Mouse (Mus musculus) heart, embryonic 14.5 days (tissue): ENCODE data around the gene Insyn1. TPM values are rescaled to one million over a fixed set of nuclear protein-coding genes. Genes with fewer than 3 reads are reported as not detected.

ENCODE experiments used
- ATAC-seq: fragments of 200-750 bp; cut with Nextera tagmentation; 2 replicates; pipeline ENCODE4 v1.8.0; 2017; ENCODE audit warnings: low read depth, moderate TSS enrichment; ENCODE audit not compliant: insufficient number of reproducible peaks, insufficient read depth, low FRiP score
- H3K27ac ChIP-seq, 2 experiments: fragments of 200-500 bp in 1 of 2; fragments of 300-500 bp in 1 of 2; sonication (generic) in 1 of 2; replicated peaks in 1 of 2; 2 replicates each; pipeline ENCODE4 v1.5.1; 2012 to 2014; ENCODE audit warnings: low read depth in 2 of 2, low read length in 2 of 2, control low read depth in 1 of 2, mild to moderate bottlenecking in 1 of 2, mixed read lengths in 1 of 2; ENCODE audit not compliant: control insufficient read depth in 1 of 2, insufficient read depth in 1 of 2
- H3K27me3 ChIP-seq: fragments of 300-500 bp; sonication (generic); 2 replicates; pipeline ENCODE4 v1.6.1; 2014; ENCODE audit warnings: mild to moderate bottlenecking, low read length, control low read depth; ENCODE audit not compliant: control insufficient read depth, insufficient read depth
- H3K36me3 ChIP-seq: fragments of 300-500 bp; sonication (generic); 2 replicates; pipeline ENCODE4 v1.6.1; 2014; ENCODE audit warnings: mild to moderate bottlenecking, control low read depth, low read length, mixed read lengths; ENCODE audit not compliant: control insufficient read depth, insufficient read depth
- H3K4me1 ChIP-seq, 2 experiments: fragments of 200-500 bp in 1 of 2; fragments of 300-500 bp in 1 of 2; sonication (generic) in 1 of 2; 2 replicates each; pipeline ENCODE4 v1.6.1; 2012 to 2014; ENCODE audit warnings: low read length in 2 of 2, control low read depth in 1 of 2, mixed read lengths in 1 of 2; ENCODE audit not compliant: control insufficient read depth in 2 of 2, insufficient read depth in 2 of 2
- H3K4me2 ChIP-seq: fragments of 300-500 bp; sonication (generic); 2 replicates; pipeline ENCODE4 v1.6.1; 2014; ENCODE audit warnings: mild to moderate bottlenecking, low read length
- H3K4me3 ChIP-seq, 2 experiments: fragments of 200-500 bp in 1 of 2; fragments of 300-500 bp in 1 of 2; sonication (generic) in 1 of 2; 2 replicates each; pipeline ENCODE4 v1.5.1; 2012 to 2014; ENCODE audit warnings: low read length in 2 of 2, mild to moderate bottlenecking in 2 of 2, control low read depth in 1 of 2, low read depth in 1 of 2, moderate library complexity in 1 of 2; ENCODE audit not compliant: control insufficient read depth in 1 of 2, insufficient read depth in 1 of 2
- H3K9ac ChIP-seq: fragments of 300-500 bp; sonication (generic); 2 replicates; pipeline ENCODE4 v1.6.1; 2014; ENCODE audit warnings: mild to moderate bottlenecking, low read length
- H3K9me3 ChIP-seq: fragments of 300-500 bp; sonication (generic); 2 replicates; pipeline ENCODE4 v1.6.1; 2016; ENCODE audit warnings: low read length, control low read depth; ENCODE audit not compliant: control insufficient read depth
- WGBS: fragments of 180-500 bp; shearing (Covaris S2); extraction: QIAGEN DNeasy Blood & Tissue Kit; methylation state at CpG from one replicate; pipeline ENCODE4 v1.1.7; 2014; 5-methylcytosine and 5-hydroxymethylcytosine counted together
- polyA plus RNA-seq: library from polyadenylated mRNA; unstranded; fragments of >200 nt; fragmentation: Nextera tagmentation; extraction: Ambion mirVana; gene quantifications from 2 replicates; pipeline ENCODE4 v1.2.1, GENCODE M21; 2014

Insyn1 gene
- polyA plus RNA-seq, 1 experiment from 2014 or later, result 1.8 TPM

- 73% methylated on average over 3 of the region's 3 CpGs for WGBS
- H3K27me3 ChIP-seq, result no peaks in the 10 kb centered on the region
- no peak for ATAC-seq
- no peak overlapping the region for H3K9ac ChIP-seq
- H3K27ac ChIP-seq, result no peak overlapping the region
- H3K36me3 ChIP-seq, result peaks cover 51% of the 10 kb centered on the region
- peaks cover 8 to 15% of the 10 kb centered on the region in 2 experiments for H3K4me1 ChIP-seq
- H3K4me2 ChIP-seq, result no peak overlapping the region
- no peak overlapping the region for H3K4me3 ChIP-seq
- H3K9me3 ChIP-seq, result no peaks in the 10 kb centered on the region
Measured at GRCm38 (mm10) chr9:58537774-58538173, 49.4 kb downstream of the Insyn1 start.

GRCm38 (mm10) chr9:58539886-58540285 lies 51.5 kb downstream of the Insyn1 start:
- no peak overlapping the region for H3K9ac ChIP-seq
- H3K4me1 ChIP-seq, result peaks cover 8 to 17% of the 10 kb centered on the region in 2 experiments
- no peaks in the 10 kb centered on the region for H3K9me3 ChIP-seq
- peaks cover 35% of the 10 kb centered on the region for H3K36me3 ChIP-seq
- 50% methylated on average over 5 of the region's 5 CpGs for WGBS
- no peak overlapping the region for H3K4me2 ChIP-seq
- no peak overlapping the region for H3K4me3 ChIP-seq
- ATAC-seq, result no peak
- no peaks in the 10 kb centered on the region for H3K27me3 ChIP-seq
- H3K27ac ChIP-seq, result no peak overlapping the region

GRCm38 (mm10) chr9:58541895-58542338 lies 53.5 kb downstream of the Insyn1 start:
- WGBS, result 28% methylated on average over 6 of the region's 6 CpGs
- Histone ChIP-seq H3K4me2 (no peak overlapping the region), H3K4me3 (no peak overlapping the region), H3K4me1 (peaks cover 8 to 26% of the 10 kb centered on the region in 2 experiments), H3K36me3 (peaks cover 30% of the 10 kb centered on the region), H3K27me3 (no peaks in the 10 kb centered on the region), H3K27ac (peak overlapping the region; percentile 41 to 51), H3K9me3 (no peaks in the 10 kb centered on the region), H3K9ac (no peak overlapping the region)
- peak; percentile 61 for ATAC-seq

- no peak for ATAC-seq
- Histone ChIP-seq H3K27me3 (no peaks in the 10 kb centered on the region), H3K36me3 (0 out of 2 replicates have a peak, but pooled peaks cover 12% of the 10 kb centered on the region), H3K4me3 (peak overlapping the region; percentile 22 to 27; a peak in 2 of 4 replicates), H3K4me2 (peak overlapping the region; percentile 59), H3K9ac (peak overlapping the region; percentile 57), H3K9me3 (no peaks in the 10 kb centered on the region), H3K4me1 (peaks cover 8 to 26% of the 10 kb centered on the region in 2 experiments), H3K27ac (no peak overlapping the region; a peak in 1 of 4 replicates)
- 27% methylated on average over 4 of the region's 4 CpGs for WGBS
Measured at GRCm38 (mm10) chr9:58544879-58545324, 56.5 kb downstream of the Insyn1 start.

- no peak overlapping the region for H3K27ac ChIP-seq
- 0 out of 2 replicates have a peak, but pooled peaks cover 8% of the 10 kb centered on the region for H3K36me3 ChIP-seq
- no peaks in the 10 kb centered on the region for H3K27me3 ChIP-seq
- 49% methylated on average over 6 of the region's 6 CpGs for WGBS
- no peak overlapping the region; a peak in 1 of 4 replicates for H3K4me3 ChIP-seq
- peak overlapping the region; percentile 59 for H3K4me2 ChIP-seq
- no peaks in the 10 kb centered on the region for H3K9me3 ChIP-seq
- peak overlapping the region; percentile 57; the same call in 1 of the 2 replicates for H3K9ac ChIP-seq
- peaks cover 8 to 26% of the 10 kb centered on the region in 2 experiments for H3K4me1 ChIP-seq
- ATAC-seq, result no peak
Measured at GRCm38 (mm10) chr9:58545428-58545827, 57.0 kb downstream of the Insyn1 start.

GRCm38 (mm10) chr9:58546630-58547360 lies 58.4 kb downstream of the Insyn1 start:
- 73% methylated on average over 11 of the region's 11 CpGs for WGBS
- Histone ChIP-seq H3K27me3 (no peaks in the 10 kb centered on the region), H3K4me1 (peaks cover 8 to 17% of the 10 kb centered on the region in 2 experiments), H3K9ac (no peak overlapping the region), H3K4me2 (no peak overlapping the region), H3K9me3 (no peaks in the 10 kb centered on the region), H3K36me3 (0 out of 2 replicates have a peak, but pooled peaks cover 5% of the 10 kb centered on the region), H3K4me3 (no peak overlapping the region), H3K27ac (no peak overlapping the region)
- ATAC-seq, result no peak

- Histone ChIP-seq H3K36me3 (0 out of 2 replicates have a peak, but pooled peaks cover 5% of the 10 kb centered on the region), H3K4me1 (peaks cover 7 to 13% of the 10 kb centered on the region in 2 experiments; a peak in 3 of 4 replicates), H3K4me2 (no peak overlapping the region), H3K9ac (no peak overlapping the region), H3K4me3 (no peak overlapping the region), H3K9me3 (no peaks in the 10 kb centered on the region), H3K27ac (no peak overlapping the region), H3K27me3 (no peaks in the 10 kb centered on the region)
- 59% methylated on average over 4 of the region's 4 CpGs for WGBS
- no peak for ATAC-seq
Measured at GRCm38 (mm10) chr9:58548897-58549296, 60.5 kb downstream of the Insyn1 start.
